Mouse (Mus musculus): ENCODE data around the gene Vps53. TPM values are rescaled to one million over a fixed set of nuclear protein-coding genes. Genes with fewer than 3 reads are reported as not detected.

The Vps53 gene
- polyA plus RNA-seq, 1 experiment from 2014 or later = 67.7 TPM

DNA sequence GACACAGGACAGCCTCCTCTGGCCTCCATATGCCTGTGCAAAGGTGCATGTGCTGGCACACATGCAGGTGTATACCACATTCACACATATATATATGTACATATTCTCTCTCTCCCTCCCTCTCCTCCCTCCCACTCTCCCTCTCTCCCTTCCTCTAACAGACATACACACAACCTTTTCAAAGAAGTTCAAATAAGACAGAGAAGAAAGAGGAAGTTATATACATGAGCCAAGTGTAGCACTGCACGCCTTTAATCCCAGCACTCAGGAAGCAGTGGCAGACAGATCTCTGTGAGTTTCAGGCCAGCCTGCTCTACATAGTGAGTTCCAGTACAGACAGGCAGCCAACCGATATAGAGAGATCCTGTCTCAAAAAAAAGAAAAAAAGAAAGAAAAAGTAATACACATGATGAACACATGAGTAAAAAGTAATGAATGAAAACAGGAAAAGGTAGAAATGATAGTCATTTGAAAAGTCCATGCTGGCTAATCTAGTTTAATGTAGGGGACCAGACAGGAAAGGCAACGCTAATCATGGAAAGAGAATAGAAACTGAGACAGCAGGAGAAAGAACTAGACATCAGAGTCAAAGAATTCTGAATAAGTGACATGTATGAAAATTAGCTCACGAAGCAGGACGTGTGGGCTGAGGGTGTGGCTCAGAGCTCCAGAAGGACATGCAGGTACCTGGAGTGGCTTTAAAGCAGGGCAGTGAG lies 26.1 kb downstream of the Vps53 start:
- peaks cover 2% of the 10 kb centered on the region; the same call in 1 of the 2 replicates for H3K36me3 ChIP-seq (ENCODE audit: control insufficient read depth, insufficient read depth)
- H3K4me1 ChIP-seq (replicated peaks; ENCODE audit: control insufficient read depth, insufficient read depth, low read length) = peaks cover 6% of the 10 kb centered on the region
- H3K27me3 ChIP-seq (replicated peaks; ENCODE audit: control insufficient read depth, insufficient read depth, low read length) = no peaks in the 10 kb centered on the region
- 96% methylated on average over 5 of the region's 5 CpGs for WGBS
- H3K9me3 ChIP-seq (ENCODE audit: control insufficient read depth, low read length) = no peaks in the 10 kb centered on the region
- no peak overlapping the region for H3K27ac ChIP-seq (ENCODE audit: low read length)
- H3K9ac ChIP-seq (replicated peaks; ENCODE audit: low read depth, low read length) = no peak overlapping the region
- H3K4me3 ChIP-seq (replicated peaks; ENCODE audit: low read length) = no peak overlapping the region
- ATAC-seq = no peak
- no peak overlapping the region for H3K4me2 ChIP-seq (ENCODE audit: low read length)

DNA sequence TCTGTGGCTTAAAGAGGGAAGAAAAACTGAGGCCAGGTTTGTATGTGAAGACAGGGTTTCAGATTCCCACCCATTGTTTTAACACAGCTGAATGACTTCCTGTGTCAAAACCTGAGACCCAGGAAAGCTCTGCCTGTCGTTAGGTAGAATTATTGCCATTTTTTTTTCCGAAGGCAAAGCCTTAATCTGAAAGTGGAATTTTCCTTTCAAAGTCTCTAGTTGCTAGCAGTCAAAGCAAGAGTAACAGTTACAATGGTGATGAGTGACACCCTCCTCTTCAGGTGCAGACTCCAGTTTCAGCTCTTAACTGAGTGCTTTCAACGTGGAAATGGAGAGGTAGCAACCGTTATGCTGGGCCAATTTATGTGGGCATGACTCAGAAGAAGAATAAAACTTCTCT lies 28.5 kb downstream of the Vps53 start:
- H3K27ac ChIP-seq (ENCODE audit: low read length) = no peak overlapping the region

DNA sequence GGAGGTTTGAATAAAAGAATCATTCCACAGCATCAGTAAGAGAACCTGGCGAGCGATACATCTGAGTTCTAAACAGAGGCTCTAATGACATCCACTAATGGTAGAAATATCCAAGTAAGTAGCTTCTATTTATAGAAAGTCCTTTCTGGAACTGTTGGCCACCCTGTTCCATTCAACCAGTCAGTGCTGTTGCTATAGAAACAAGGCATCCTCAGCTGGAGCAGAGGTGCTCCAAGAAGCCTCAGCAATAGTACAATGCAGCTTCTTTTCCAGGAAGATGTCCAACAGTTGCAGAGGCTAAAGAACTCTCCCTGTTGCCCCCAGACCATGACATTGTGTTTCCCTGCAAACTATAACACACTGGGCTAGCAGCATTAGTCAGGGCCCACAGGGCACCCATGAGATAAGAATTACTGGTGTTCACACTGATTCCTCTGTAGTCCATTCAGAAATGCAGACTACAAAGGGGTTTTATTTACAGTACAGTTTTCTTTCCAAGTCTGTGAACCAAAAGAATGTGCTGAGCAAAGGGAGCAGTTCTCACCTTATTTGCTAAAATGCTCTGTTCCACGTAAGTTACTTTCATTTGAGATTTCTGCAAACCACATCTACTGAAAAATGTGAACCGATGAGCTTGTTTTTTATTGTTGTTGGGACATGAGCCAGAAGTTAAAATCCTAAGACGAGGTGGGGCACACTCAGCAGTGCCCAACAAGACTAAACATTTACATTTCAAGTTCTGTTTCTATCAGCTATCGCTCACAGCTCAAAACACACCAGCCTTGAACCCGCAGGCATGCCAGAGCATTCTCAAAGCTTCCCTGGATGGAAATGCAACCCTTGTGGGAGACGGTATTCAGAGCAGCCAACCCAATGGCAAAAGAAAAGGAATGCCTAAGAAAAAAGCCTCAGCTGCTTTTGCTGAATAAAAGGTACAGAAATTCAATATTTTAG lies 31.1 kb downstream of the Vps53 start:
- Histone ChIP-seq H3K4me2 (ENCODE audit: low read length) (no peak overlapping the region), H3K27ac (ENCODE audit: low read length) (peak overlapping the region; percentile 17; the same call in 1 of the 2 replicates), H3K27me3 (replicated peaks; ENCODE audit: control insufficient read depth, insufficient read depth, low read length) (no peaks in the 10 kb centered on the region), H3K9me3 (ENCODE audit: control insufficient read depth, low read length) (no peaks in the 10 kb centered on the region), H3K4me3 (replicated peaks; ENCODE audit: low read length) (no peak overlapping the region), H3K9ac (replicated peaks; ENCODE audit: low read depth, low read length) (no peak overlapping the region), H3K36me3 (ENCODE audit: control insufficient read depth, insufficient read depth) (no peaks in the 10 kb centered on the region), H3K4me1 (replicated peaks; ENCODE audit: control insufficient read depth, insufficient read depth, low read length) (peaks cover 11% of the 10 kb centered on the region)
- 0 out of 2 replicates have a peak, but pooled peaks have one; percentile 69 for ATAC-seq
- WGBS = 44% methylated on average over 8 of the region's 8 CpGs

More for the DNA sequence above, 28.5 kb downstream of the Vps53 start:
- Histone ChIP-seq H3K9ac (replicated peaks; ENCODE audit: low read depth, low read length) (no peak overlapping the region), H3K4me1 (replicated peaks; ENCODE audit: control insufficient read depth, insufficient read depth, low read length) (peaks cover 11% of the 10 kb centered on the region), H3K4me3 (replicated peaks; ENCODE audit: low read length) (no peak overlapping the region), H3K36me3 (ENCODE audit: control insufficient read depth, insufficient read depth) (peaks cover 2% of the 10 kb centered on the region; the same call in 1 of the 2 replicates), H3K9me3 (ENCODE audit: control insufficient read depth, low read length) (no peaks in the 10 kb centered on the region), H3K27me3 (replicated peaks; ENCODE audit: control insufficient read depth, insufficient read depth, low read length) (no peaks in the 10 kb centered on the region), H3K4me2 (ENCODE audit: low read length) (no peak overlapping the region)
- WGBS = 51% methylated on average over 4 of the region's 4 CpGs
- no peak for ATAC-seq

DNA sequence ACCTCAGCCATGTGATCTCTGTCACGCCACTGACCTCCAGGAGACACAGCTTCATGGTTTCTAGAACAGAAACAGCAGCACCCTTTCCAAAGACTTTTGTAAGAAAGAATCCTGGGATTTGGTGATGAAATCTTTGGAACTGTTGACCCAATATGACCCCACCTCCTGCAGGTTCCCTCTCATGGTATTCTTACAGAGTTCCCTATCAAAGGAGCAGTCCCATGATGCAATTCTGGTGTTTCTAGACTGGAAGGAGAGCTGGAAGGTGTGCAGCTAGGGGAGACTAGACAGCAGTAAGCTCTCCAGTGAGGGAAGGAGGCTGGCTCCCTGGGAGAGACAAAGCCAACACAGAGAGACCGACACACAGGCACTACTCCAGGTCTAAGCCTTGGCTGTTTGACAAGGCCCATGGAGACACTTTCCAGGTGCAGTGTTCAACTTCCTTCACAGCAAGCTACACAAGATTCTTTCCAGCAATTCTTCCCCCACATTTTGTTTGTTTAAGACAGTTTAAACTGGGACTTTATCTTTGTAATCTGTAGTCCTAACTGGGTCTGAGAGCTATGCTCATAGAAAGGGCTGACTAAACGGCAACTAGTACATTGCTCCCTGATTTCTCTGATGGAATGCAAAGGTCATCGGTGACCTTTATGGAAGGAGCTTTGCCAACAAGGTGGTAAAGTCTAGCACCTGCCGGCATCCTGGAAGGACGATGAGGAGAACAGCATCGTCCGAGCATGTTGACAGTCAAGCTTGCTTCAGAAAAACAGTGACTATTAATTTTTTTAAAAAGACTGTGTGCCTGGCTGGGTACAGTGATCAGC lies 33.0 kb downstream of the Vps53 start:
- Histone ChIP-seq H3K27ac (ENCODE audit: low read length) (no peak overlapping the region), H3K36me3 (ENCODE audit: control insufficient read depth, insufficient read depth) (no peaks in the 10 kb centered on the region), H3K27me3 (replicated peaks; ENCODE audit: control insufficient read depth, insufficient read depth, low read length) (no peaks in the 10 kb centered on the region), H3K4me1 (replicated peaks; ENCODE audit: control insufficient read depth, insufficient read depth, low read length) (peaks cover 11% of the 10 kb centered on the region), H3K4me3 (replicated peaks; ENCODE audit: low read length) (no peak overlapping the region), H3K4me2 (ENCODE audit: low read length) (no peak overlapping the region), H3K9me3 (ENCODE audit: control insufficient read depth, low read length) (no peaks in the 10 kb centered on the region), H3K9ac (replicated peaks; ENCODE audit: low read depth, low read length) (no peak overlapping the region)
- ATAC-seq = no peak
- 92% methylated on average over 8 of the region's 8 CpGs for WGBS

DNA sequence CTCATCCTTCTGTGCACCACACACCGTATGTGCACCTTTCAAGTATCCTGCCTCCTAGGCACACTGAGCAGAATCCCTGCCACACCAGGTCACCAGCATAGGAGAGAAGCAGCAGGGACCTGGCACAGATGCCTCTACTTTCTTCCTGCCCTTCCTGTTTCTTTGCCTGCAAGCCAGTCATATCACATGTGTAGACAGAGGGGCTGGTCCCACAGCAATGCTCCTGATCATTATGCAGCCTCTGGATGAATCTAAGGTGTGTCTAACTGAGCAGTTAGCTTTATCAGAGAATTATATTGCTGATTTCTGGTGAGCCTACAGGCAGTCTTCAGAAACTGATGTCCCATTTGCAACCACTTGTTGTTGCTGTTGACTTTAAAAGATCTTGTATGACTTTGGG lies 34.3 kb downstream of the Vps53 start:
- Histone ChIP-seq H3K4me1 (replicated peaks; ENCODE audit: control insufficient read depth, insufficient read depth, low read length) (peaks cover 11% of the 10 kb centered on the region), H3K9me3 (ENCODE audit: control insufficient read depth, low read length) (no peaks in the 10 kb centered on the region), H3K4me2 (ENCODE audit: low read length) (no peak overlapping the region), H3K4me3 (replicated peaks; ENCODE audit: low read length) (no peak overlapping the region), H3K27ac (ENCODE audit: low read length) (no peak overlapping the region), H3K9ac (replicated peaks; ENCODE audit: low read depth, low read length) (no peak overlapping the region), H3K27me3 (replicated peaks; ENCODE audit: control insufficient read depth, insufficient read depth, low read length) (no peaks in the 10 kb centered on the region), H3K36me3 (ENCODE audit: control insufficient read depth, insufficient read depth) (no peaks in the 10 kb centered on the region)
- WGBS = 100% methylated on average over 1 of the region's 1 CpGs
- ATAC-seq = no peak

DNA sequence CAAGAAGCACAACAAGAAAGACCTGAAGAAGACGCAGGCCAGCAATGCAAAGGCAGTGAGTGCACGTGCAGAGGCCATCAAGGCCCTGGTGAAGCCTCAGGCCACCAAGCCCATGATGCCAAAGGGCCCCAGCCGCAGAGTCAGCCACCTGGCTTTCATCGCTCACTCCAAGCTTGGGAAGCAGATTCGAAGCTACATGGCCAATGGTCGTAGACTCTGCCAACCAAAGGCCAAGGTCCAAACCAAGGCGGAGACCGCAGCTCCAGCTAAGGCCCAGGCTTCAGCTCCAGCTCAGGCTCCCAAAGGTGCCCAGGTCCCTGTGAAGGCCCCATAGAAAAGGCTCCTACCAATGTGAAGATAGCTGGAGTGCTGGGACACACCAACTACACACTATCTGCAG lies 35.1 kb downstream of the Vps53 start:
- no peaks in the 10 kb centered on the region for H3K36me3 ChIP-seq (ENCODE audit: control insufficient read depth, insufficient read depth)
- no peak for ATAC-seq
- no peak overlapping the region for H3K4me2 ChIP-seq (ENCODE audit: low read length)
- no peak overlapping the region for H3K27ac ChIP-seq (ENCODE audit: low read length)
- peaks cover 11% of the 10 kb centered on the region for H3K4me1 ChIP-seq (replicated peaks; ENCODE audit: control insufficient read depth, insufficient read depth, low read length)
- H3K9ac ChIP-seq (replicated peaks; ENCODE audit: low read depth, low read length) = no peak overlapping the region
- no peaks in the 10 kb centered on the region for H3K9me3 ChIP-seq (ENCODE audit: control insufficient read depth, low read length)
- WGBS = 95% methylated on average over 8 of the region's 8 CpGs
- H3K4me3 ChIP-seq (replicated peaks; ENCODE audit: low read length) = no peak overlapping the region
- no peaks in the 10 kb centered on the region for H3K27me3 ChIP-seq (replicated peaks; ENCODE audit: control insufficient read depth, insufficient read depth, low read length)

DNA sequence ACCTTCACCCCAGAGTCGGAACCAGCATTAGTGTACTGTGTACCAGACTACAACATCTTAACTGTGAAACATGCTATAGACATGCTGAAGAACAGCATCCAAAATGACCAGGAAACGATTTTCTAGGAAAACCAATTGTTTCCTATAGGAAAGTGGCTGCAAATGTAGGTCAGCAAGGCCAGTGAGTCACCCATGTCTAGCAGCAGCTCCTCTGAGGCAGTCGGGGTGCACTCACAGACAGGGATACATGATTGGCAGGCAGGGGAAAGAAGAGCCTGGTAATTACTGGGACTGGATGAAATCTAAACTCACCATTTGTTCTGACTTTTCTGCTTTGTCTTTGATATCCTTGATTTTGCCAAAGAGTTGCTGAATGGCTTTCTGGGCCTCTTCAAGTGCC lies 41.5 kb downstream of the Vps53 start:
- H3K27ac ChIP-seq (ENCODE audit: low read length) = no peak overlapping the region
- H3K4me2 ChIP-seq (ENCODE audit: low read length) = no peak overlapping the region
- no peaks in the 10 kb centered on the region for H3K4me1 ChIP-seq (replicated peaks; ENCODE audit: control insufficient read depth, insufficient read depth, low read length)
- H3K4me3 ChIP-seq (replicated peaks; ENCODE audit: low read length) = no peak overlapping the region
- no peaks in the 10 kb centered on the region for H3K27me3 ChIP-seq (replicated peaks; ENCODE audit: control insufficient read depth, insufficient read depth, low read length)
- WGBS = 81% methylated on average over 3 of the region's 3 CpGs
- no peak for ATAC-seq
- H3K36me3 ChIP-seq (ENCODE audit: control insufficient read depth, insufficient read depth) = peaks cover 12% of the 10 kb centered on the region
- H3K9ac ChIP-seq (replicated peaks; ENCODE audit: low read depth, low read length) = no peak overlapping the region
- H3K9me3 ChIP-seq (ENCODE audit: control insufficient read depth, low read length) = no peaks in the 10 kb centered on the region

DNA sequence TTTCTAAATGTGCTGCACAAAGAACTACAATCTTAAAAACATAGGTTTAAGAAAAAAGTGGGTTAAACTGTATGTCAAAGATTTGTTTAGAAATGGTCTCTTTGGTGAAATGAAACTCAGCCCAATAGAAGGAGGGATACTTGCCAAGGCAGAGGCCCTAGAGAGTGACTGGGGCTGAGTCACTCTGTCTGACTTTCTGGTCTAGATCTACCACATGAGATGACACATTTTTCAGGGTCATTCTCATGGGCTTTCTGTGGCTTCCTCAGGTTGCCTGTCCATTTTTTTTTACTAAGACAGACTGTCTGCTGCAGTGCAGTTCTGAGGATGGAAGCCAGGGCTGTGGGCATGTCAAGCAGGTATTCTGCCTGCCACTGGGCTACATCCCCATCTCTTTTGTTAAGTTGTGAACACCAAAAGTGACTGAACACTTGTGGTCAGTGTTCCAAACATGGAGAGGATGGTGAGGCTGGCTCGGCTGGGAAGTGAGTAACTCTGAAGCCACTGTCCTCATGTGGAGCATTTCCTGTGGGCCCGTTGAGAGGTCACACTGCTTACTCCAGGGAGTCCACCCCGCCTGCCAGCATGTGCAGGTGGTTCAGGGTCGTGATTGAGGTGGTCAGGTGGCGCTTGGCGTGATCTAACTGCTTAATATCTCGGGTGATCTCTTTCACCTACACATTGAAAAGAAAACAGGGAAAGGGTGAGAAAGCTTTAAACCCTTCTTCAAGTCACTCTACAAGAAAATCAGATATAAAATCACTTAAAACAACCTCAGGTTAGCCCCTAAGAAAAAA lies 43.6 kb downstream of the Vps53 start:
- no peak overlapping the region for H3K9ac ChIP-seq (replicated peaks; ENCODE audit: low read depth, low read length)
- no peaks in the 10 kb centered on the region for H3K9me3 ChIP-seq (ENCODE audit: control insufficient read depth, low read length)
- no peak overlapping the region for H3K27ac ChIP-seq (ENCODE audit: low read length)
- no peak for ATAC-seq
- H3K4me1 ChIP-seq (replicated peaks; ENCODE audit: control insufficient read depth, insufficient read depth, low read length) = no peaks in the 10 kb centered on the region
- WGBS = 87% methylated on average over 7 of the region's 7 CpGs
- peaks cover 15% of the 10 kb centered on the region for H3K36me3 ChIP-seq (ENCODE audit: control insufficient read depth, insufficient read depth)
- H3K4me2 ChIP-seq (ENCODE audit: low read length) = no peak overlapping the region
- H3K27me3 ChIP-seq (replicated peaks; ENCODE audit: control insufficient read depth, insufficient read depth, low read length) = no peaks in the 10 kb centered on the region
- no peak overlapping the region for H3K4me3 ChIP-seq (replicated peaks; ENCODE audit: low read length)

Measured in forebrain, embryonic 16.5 days (tissue).